Mouse (Mus musculus) skeletal muscle tissue, adult 2 months (tissue): ENCODE results near the gene Tuft1.
"Not testable (repeated sequence)": the region's sequence is repeated elsewhere in the genome, so short reads cannot be mapped to it uniquely, and the experiment has no call there.

Experiments used
- DNase-seq: peaks from one replicate; pipeline ENCODE4 v3.0.0-alpha.2; 2012; ENCODE audit warnings: low read depth, low spot score

The Tuft1 gene

GRCm38 (mm10) chr3:94658740-94659095 lies at the start of gene Tuft1:
Tuft1 (minus strand) TSS chr3:94658872.
- not testable (repeated sequence) for DNase-seq

- DNase-seq, result not testable (repeated sequence)
Measured at GRCm38 (mm10) chr3:94703364-94703763, 44.7 kb upstream of the Tuft1 start.

- no peak for DNase-seq
Measured at GRCm38 (mm10) chr3:94702856-94703255, 44.2 kb upstream of the Tuft1 start.

DNA sequence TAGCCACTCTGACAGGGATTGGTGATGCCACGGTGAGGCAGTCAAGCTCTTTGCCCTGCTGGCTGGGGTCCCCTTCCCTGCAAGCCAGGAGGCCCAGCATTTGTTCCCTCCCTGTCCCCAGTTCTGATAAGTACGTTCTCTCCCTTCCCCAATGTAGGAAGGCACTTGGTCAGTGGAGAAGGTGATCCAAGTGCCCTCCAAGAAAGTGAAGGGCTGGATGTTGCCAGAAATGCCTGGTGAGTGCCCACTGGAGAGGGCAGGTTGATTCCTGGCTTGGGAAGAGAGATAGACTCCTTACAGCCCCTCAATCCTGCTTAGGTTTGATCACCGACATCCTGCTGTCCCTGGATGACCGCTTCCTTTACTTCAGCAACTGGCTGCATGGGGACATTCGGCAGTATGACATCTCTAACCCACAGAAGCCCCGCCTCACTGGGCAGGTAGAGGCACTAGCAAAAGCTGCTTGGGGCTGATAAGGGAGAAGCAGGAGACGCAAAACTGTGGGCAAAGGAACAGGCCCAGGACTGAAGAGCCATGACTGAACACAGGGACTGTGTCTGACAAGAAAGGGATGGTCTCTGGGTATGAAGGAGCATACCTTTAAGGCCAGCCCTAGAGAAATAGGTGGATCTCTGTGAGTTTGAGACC lies 43.6 kb upstream of the Tuft1 start:
- not testable (repeated sequence) for DNase-seq

DNA sequence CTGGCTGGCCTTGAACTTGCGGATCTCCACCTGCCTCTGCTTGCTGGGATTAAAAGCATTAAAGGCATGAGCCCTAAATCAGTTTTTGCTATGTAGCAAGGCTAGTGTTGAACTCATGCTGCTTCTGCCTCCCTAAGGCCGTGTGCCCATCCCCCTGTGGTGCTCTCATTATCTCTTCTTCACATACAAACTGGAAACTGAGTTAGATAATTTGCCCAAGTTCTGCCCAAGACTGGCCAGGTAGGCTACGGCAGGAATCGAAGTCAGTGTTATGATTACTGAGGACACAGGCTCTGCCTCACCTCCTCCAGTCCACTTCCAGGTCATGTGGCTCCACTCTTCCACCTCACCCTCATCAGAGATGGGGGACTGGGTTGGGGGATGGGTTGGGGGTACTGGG lies 37.6 kb upstream of the Tuft1 start:
- not testable (repeated sequence) for DNase-seq

DNA sequence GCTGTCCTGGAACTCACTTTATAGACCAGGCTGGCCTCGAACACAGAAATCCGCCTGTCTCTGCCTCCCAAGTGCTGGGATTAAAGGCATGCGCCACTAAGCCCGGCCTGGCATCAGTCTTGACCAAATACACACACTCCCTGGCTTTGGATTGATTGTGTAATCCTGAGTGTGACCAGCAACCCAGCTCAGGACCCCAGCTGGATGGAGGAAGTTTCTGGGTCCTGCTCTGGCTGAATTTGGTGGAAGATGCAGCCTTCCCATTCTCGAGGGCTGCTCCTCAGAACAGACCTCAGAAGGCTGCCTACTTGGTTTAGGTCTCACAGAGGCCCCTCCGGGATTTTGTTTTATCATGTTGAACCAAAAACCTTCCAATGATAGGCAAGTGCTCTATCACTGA lies 36.9 kb upstream of the Tuft1 start:
- not testable (repeated sequence) for DNase-seq

GRCm38 (mm10) chr3:94693874-94694273 lies 35.2 kb upstream of the Tuft1 start:
- not testable (repeated sequence) for DNase-seq

- no peak for DNase-seq
Measured at GRCm38 (mm10) chr3:94693329-94693825, 34.7 kb upstream of the Tuft1 start, which contains the start of gene Selenbp2. Selenbp2 (plus strand) TSS chr3:94693556.

GRCm38 (mm10) chr3:94691694-94692093 lies 33.0 kb upstream of the Tuft1 start:
- DNase-seq, result not testable (repeated sequence)

DNA sequence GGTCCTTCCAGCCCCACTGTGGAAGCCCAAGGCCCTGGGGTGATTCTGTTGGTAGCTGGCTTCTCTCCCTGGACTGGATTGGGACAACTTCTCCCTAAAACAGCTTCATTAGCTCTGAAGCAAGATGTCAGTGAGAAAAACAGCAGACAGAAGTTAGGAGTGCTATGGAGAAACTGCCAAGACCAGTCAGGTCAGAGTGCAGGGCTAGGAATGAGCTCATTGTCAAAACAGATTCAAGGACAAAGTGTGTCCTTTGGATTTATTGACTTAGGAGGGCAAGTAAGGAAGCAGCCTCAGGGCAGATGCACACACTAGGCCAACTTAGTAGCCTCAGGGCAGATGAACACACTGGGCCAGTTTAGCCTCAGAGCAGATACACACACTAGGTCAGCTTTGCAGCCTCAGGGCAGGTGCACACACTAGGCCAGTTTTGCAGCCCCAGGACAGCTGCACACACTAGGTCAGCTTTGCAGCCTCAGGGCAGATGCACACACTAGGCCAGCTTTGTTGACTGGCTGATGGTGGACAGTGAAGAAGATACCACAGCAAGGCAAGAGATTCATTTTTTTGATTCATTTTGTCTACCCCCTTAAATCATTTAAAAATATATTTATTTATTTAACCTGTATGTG lies 32.1 kb upstream of the Tuft1 start:
- DNase-seq, result no peak

- DNase-seq, result not testable (repeated sequence)
Measured at GRCm38 (mm10) chr3:94690162-94690561, 31.5 kb upstream of the Tuft1 start.

GRCm38 (mm10) chr3:94689195-94689594 lies 30.5 kb upstream of the Tuft1 start:
- DNase-seq, result not testable (repeated sequence)

GRCm38 (mm10) chr3:94688698-94689097 lies 30.0 kb upstream of the Tuft1 start:
- not testable (repeated sequence) for DNase-seq

GRCm38 (mm10) chr3:94685989-94686772 lies 27.5 kb upstream of the Tuft1 start:
- DNase-seq, result not testable (repeated sequence)

DNA sequence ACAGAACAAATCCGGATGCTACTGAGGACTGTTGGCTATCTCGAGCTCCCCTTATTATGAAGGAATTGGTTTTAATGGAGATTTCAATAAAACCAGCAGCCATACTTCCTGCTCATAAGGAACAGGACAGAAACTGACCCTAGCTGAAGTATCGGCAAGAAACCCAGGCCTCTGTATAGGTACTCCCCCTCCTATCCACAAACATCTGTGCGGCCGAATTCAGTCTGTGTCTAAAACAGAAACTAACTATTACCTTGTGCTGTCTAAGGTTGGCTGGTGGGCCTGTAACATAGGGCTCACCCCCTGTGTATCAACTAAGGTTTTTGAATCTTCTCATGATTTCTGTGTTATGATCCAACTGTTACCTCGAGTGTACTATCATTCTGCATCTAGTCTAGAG lies 25.0 kb upstream of the Tuft1 start:
- no peak for DNase-seq

DNA sequence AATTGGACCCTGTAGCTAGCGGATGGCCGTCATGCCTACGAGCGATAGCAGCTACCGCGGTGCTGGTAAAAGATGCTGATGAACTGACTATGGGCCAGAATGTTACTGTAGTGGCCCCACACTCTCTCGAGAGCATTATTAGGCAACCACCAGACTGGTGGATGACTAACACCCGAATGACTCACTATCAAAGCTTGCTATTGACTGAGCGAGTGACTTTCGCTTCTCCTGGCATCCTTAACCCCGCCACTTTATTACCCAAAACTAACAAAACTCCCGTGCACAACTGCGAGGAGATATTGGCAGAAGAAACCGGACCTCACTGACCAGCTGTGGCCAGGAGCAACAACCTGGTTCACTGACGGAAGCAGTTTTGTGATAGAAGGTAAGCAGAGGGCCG lies 22.1 kb upstream of the Tuft1 start:
- peak; percentile 3 for DNase-seq

DNA sequence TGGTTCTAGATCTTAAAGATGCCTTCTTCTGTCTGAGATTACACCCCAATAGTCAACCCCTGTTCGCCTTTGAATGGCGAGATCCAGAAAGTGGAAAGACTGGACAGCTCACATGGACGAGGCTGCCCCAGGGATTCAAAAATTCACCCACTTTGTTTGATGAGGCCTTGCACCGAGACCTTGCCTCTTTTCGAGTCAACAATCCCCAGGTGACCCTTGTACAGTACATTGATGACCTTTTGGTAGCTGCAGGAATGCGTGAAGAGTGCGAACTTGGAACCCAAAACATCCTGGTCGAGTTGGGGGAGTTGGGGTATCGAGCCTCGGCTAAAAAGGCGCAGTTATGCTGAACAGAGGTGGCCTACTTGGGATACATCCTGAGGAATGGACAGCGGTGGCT lies 21.4 kb upstream of the Tuft1 start:
- DNase-seq, result not testable (repeated sequence)

- DNase-seq, result no peak
Measured at GRCm38 (mm10) chr3:94679351-94679841, 20.7 kb upstream of the Tuft1 start.

DNA sequence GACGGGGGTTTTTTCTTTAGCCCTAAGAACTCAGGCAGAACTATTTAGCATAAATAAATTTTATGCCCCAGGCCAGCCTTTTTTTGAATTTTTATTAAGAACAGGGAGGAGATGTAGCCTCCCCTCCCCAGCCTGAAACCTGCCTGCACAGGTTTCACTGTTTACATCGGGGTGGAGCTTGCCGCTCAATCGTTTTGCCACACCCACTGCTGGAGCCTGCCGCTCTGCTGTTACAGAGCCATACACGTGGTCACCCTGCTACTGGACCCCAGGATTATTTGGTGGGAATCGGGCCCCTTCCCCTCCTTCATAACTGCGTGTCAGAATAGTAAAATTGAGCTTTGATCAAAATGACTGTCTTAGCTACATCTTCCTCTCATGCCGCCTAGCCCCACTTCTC lies 16.4 kb upstream of the Tuft1 start:
- DNase-seq, result not testable (repeated sequence)

- DNase-seq, result not testable (repeated sequence)
Measured at GRCm38 (mm10) chr3:94665896-94666295, 7.2 kb upstream of the Tuft1 start.

DNA sequence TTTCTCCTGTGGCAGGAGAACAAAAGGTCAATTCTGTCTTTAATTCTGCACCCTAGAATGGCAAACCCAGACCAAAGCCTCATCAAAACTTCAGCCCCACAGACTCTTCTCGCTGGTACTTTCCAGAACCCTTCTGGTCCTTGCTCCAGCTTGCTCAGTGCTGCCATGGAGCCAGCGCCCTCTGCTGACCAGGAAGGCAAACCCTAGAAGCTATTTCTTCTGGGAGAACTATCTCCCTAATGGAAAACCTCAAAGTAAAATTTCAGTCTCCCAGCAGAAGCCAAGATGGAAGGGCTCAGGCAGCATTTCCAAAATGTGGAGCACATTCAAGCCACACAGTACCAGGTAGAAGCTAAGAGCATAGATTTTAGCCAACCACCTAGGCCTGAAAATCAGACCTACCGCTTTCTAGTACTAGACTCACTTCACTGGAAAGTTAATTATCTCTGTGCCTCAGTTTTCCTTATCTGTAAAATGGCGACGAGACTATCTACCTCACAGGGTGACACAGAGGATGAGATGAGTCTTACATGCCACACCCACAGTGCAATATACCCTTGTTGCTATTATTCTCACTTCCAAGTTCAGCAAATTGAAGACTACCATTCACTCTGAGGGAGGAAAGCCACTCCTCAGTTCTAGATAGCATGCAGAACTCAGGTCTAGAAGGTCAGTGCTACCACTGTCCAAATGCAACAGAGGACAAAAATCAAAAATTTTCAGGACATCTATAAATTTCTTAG lies 6.6 kb upstream of the Tuft1 start:
- not testable (repeated sequence) for DNase-seq
